Mouse (Mus musculus) heart, adult 8-10 months (tissue): ENCODE results near the gene Slc17a2. TPM values are rescaled to one million over a fixed set of nuclear protein-coding genes. Genes with fewer than 3 reads are reported as not detected.

Experiments used
- DNase-seq: peaks from one replicate; pipeline ENCODE4 v3.0.0; 2022; ENCODE audit warnings: low spot score
- total RNA-seq, 4 experiments: library from RNA; stranded (reverse); gene quantifications; 2 replicates each; pipeline ENCODE4 v1.2.4; 2022

Slc17a2 gene
- total RNA-seq, 4 experiments from 2014 or later, result not detected

DNA sequence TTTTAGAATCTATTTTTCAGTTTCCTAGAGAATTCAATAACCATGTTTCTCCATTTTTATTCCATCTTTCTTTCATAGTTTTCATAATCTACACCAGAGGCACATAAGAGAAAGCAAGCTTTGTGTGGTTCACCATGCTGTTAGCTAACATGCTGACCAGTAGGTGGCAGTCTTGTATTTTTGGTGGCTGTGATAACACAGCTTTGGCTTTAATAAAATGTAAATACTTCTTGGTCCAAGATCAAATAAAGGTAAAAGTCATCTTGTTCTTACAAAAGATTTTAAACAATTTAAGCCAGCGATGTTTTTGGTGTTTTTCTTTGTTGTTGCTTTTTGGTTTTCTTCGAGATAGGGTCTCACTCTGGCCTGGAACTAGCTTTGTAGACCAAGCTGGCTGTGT is 14.3 kb upstream of the Slc17a2 start:
- DNase-seq, result peak; percentile 24

DNA sequence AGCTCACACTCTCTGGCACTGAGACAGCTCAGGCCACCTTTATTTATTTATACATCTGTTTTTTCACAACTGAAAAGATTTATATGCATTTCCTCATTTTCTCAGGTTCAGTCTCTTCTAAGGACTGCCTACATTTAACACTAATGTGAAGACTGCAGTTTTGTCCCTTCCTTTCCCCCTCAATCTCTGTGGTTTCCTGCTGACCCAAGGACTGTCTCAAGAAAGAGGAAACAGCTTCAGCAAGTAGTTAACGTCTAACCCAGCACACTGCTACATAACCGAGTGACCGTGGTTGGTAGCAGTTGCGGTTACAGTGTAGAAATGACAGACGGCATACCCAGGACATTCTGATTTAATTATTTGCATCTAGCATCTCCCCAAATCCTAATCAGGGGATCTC is 7.4 kb upstream of the Slc17a2 start:
- no peak for DNase-seq

DNA sequence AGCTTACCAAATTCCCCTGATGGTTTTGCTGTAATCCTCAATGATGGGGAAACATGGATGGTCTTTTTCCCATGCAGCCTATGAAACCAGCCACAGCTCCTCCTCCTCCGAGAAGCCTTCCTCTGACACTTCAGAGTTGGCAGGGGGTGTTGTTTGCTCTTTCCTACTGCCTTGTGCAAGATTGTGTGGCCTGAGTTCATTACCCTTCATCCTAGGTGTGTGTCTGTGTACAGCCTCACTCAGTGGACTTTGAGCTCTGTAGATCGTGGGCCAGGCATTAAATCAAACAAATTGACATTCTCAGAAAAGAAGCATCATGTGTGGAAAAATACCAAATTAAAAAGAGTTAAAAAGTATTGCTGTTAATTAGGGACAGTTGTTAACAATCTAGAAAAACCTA is 2.3 kb upstream of the Slc17a2 start:
- no peak for DNase-seq

DNA sequence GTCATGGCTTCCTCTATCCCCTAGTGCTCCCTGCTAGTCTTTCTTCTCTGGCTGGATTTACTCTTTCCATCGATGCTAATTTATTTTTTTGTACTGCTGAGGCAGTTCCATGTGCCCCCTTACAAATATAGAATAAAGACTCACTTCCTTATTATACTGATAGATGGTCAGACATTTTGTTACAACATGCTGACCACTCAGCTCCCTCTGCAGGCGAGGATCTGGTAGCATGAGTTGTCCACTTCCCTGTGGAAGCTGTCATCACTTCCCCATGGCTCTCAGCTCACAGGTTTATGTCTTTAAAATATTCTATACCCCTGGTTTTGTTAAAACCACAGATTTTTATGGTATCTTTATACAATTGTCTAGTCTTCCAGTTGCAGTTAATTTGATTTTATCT is 9.4 kb downstream of the Slc17a2 start:
- DNase-seq, result no peak

DNA sequence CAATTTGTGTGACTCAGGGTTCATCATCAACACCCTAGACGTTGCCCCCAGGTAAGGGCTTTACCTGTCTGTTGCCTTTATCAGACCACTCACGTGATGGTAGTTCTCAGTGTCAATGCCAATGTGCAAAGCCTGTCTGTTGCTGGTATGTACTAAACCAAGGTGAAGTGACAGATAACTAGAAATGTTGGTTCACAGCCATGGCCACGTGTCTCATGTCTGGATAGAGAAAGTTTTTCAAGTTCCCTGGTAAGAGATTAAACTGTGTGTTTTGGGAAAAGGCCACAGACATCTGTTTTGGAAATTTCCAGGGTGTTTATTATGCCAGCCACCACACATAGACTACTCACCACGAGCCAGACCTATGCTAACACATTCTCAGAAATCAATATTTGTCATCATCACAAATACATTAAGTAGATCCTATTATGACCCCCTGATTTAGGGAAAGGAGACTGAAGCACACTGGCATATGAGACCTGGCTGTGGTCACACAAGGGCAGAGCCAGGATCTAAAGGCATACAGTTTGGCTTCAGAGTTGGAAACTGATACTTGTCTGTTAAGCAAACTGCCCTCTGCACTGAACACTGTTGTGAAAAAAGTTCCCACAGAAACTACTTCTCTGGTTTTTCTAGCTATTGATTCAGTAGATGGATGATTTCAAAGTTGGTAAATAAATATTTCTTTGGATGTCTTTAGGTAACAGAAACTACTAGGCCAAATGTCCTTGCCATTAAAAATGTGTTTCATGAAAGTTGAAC is 13.6 kb downstream of the Slc17a2 start:
- no peak for DNase-seq

DNA sequence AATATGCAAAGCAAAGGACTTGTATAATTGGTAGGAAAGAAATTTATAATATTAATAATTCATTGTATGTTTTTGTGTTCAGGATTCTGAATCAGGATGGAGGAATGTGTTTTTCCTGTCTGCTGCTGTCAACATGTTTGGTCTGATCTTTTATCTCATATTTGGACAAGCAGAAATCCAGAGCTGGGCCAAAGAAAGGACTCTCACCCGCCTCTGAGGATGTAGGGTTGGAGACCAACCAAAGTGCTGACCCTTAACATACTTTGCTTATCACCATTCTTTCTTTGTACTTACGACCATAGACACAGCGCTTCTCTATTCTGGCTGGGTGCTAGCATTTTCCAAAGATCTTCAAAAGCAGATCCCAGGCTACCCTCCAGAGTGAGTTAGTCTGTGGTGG is 15.4 kb downstream of the Slc17a2 start:
- DNase-seq, result no peak

DNA sequence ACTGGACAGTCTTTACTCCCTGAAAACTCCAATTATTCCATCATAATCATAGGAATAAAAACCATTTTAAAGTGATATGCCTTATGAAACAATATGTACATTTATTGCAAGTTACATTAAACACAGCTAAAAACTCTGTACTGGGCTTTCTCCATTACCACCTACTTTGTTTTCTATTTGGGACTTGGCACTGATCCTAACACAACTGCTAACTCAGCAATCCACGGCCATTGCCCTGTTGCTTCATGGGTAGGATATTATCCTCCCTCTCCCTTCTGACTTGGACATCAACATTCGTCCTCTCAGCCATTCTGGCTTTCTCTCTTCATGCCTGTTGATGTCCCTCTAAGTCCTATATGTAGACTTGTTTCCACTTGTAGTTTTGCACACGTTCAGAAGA is 19.8 kb downstream of the Slc17a2 start:
- DNase-seq, result no peak

DNA sequence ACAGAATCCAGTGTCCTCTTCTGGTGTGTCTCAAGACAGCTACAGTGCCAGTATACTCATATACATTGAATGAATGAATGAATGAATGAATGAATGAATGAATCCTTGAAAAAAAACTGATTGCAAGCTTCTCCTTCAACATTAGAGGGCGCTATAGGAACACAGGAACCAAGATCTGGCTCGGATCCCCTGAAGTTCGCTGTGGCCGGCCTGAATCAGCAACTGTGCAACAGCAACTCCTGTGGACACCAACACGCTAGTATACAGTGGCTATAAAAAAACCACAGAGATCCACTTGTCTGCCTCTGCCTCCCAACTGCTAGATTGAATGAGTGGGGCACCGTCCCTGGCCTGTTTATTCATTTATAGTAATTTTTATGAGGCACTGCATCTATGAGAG is 26.3 kb downstream of the Slc17a2 start:
- DNase-seq, result peak; percentile 19

DNA sequence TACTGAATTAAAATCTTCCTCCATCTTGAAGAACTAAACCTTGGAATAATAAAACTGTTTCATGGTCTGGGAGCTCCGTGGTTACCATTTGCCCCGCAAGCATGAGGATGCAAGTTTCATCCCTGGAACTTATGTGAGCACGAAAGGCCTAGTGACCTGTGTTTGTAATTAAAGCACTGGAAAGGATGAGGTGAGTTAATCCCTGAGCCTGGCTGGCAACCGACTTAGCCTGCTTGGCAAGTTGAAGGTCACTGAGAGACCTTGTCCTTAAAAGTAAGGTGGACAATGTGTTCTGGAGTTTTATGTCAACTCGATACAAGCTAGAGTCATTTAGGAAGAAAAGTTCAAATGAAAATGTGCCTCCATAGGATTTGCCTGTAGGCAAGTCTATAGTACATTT is 28.0 kb downstream of the Slc17a2 start:
- DNase-seq, result no peak

DNA sequence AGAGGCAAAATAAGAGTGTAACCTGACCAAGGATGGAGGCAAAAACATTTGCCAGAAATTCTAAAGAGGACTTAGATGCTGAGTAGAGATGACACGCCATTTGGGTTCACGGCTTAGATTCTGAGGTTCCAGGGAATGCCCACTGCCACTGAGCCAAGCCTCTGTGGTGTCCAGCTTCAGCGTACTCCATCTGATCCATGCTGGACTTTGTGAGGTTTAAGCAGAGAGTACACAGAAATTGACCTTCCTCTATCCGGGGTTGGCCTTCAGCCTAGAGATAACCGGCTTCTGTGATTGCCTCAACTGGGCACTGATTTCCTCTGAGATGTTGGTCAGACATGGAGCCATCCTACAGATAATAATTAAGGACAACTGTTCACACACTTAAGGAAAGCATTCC is 29.8 kb downstream of the Slc17a2 start:
- DNase-seq, result no peak

DNA sequence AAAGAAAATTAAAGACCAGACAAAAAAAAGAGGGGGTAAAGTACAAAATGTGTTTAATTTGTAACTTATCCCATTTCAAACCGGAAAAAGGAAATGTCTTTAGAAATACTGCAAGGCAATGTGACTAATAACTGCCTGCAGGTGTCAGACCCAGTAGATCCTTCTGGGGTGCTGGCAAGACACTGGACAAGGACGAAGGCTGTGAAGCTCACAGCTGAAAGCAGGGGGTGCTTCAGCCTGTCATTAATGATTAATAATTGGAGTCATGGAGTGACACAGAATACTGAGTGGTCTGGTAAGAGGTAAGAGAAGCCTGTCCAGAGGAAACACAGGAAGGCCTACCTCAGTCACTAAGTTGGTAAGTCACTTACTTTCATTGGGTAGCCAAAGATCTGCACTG is 32.5 kb downstream of the Slc17a2 start, which contains the start of gene Slc17a3:
Gene Slc17a3 (plus strand): TSS at position 127 of the 400 bp plus-strand sequence.
- DNase-seq, result no peak

DNA sequence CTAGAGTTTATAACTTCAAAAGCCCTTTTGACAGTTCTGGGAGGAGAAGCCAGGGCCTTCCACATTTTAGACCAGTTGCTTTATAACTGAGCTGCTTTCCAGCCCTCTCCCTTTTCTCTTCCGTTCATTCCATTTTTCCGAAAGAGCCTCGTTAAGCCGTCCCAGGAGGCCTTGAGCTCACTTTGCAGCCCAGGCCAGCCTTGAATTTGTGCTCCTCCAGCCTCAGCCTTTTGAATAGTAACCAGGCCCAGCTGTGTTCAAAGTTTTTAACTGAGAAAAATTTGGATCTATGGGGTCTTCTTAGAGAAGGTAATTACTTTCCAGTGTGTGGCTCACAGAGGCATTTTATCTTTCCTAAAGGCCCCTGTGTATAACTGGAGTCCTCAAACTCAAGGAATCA is 39.1 kb downstream of the Slc17a2 start:
- DNase-seq, result no peak

DNA sequence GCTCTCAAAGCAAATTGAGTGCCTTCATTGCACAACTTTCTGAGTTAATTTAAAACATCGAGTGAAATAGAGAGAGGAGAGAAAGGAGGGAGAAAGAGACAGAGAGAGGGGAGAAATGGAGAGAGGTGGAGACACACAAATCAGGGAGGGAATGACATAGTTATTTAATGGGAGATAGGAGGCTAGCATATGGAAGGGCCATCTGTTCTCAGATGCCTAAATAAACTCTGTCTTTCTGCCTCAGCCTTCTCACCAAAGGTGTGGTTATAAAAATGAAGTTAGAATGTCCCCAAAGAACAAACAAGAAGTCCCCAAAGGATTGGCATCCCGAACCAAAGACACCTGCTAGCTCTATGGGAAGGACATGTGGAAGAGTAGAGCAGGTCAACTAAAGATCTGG is 42.5 kb downstream of the Slc17a2 start:
- no peak for DNase-seq

DNA sequence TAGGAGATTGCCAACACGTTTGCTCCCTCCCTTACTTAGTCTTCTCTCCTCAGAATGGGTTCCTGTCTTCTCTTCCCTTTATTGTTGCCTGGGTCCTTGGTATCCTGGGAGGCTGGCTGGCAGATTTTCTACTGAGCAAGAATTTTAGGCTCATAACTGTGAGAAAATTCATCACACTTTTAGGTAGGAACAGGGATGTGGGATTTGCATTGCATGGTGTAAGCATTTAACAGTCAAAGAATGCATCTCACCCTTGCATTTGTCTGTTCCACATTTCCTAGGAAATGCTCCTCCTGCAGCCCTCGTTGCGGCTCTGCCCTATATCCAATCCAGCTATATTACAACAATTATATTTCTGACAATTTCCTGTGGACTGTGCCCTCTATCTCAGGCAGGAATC is 49.6 kb downstream of the Slc17a2 start:
- DNase-seq, result no peak

DNA sequence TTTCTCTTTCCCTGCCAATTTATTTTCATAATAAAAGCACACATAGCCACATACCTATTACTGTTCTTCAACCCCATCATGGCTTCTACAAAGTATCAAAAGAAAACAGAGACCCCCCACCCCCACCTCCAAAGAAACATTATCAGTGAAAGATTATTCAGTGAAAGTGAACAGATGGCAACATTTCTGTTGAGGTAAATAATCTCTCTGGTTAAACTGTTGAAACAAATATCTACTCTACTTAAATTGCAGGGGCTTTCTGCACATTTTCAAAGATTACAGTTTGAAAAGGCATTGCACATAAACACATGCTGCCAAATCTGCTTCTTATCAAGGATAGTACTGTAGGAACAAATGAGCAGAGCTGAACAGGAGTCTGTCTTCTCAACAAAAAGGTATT is 55.0 kb downstream of the Slc17a2 start:
- no peak for DNase-seq

DNA sequence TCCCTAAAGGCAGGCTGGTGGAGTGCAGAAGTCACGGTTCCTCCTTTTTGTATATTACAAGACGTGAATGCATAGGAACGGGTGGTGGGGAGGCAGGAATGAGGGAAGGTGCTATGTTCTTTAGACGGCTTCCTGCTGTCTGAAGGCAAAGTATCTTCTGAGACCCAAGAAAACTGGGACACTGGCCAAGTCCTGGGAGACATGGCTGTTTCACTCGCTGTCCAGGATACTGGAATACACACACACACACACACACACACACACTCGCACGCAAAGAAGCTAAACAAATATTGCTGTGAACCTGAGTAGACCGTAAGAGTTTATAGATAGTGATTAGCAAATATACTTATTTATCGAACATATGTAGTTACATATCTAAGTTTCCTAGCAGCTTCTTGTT is 57.9 kb downstream of the Slc17a2 start:
- DNase-seq, result no peak

DNA sequence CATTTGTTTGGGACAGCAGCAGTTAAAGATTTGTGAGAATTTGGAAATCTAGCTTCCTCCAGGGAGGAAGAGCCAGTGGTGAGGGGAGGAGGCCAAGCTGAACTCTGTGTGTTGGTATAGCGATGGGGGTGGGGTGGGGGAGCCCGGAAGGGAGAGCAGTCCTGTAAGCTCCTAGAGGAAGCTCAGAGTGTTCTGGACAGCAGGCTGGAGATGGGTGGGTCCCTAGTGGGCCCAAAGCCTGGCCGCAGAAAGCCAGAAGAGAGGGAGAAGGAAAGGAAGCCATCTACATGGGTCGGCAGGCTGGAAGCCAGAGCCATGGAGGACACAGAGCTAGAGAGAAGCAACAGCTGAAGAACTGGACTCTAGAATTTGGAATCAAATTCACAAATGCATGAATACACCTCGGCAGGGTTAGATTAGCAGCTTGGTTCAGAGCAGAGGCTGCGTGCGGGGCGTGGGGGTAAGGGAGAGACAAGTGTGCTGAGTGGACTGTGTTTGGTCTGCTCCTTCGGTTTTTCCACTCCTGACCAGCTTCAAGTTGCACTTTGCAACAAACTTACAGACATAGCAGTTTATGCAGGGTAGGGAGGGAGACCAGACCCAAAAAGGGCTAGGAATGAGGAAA is 59.4 kb downstream of the Slc17a2 start:
- DNase-seq, result no peak

DNA sequence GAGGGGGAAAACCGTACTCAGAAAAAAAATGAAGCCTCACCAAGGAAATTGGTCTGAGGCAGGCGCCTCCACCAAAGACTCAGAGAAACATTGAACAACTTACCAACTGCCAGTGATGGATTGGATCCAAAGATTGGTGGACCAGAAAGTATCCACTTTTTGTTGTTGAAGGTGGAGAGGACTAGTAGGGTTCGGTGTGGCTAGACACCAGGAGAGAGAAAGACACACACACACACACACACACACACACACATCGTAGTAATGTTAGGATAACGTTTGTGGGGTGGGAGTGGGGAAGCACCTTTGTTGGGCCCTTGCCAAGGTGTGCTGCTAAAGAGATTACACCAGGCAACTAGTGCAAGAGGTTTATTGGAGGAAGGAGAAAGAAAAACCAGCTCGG is 60.2 kb downstream of the Slc17a2 start:
- no peak for DNase-seq

DNA sequence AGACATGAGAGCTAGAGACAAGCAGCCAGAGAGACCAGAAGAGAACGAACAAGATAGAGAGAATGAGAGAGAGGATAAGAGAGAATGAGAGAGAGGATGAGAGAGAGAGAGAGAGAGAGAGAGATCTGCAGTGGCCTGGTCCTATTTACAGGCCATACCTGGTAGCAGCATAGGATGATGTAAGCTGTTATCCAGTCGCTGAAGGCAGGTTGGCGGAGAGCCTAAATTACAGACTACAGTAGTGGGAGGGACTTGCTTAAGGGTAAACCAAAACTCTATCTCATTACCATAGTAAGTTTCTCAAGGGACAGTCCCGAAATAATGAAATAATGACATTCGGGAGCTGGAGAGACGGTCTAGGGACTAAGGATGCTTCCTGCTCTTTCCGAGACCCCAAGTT is 60.6 kb downstream of the Slc17a2 start, which contains the start of gene Slc17a1:
Gene Slc17a1 (plus strand): TSS at position 346 of the 400 bp plus-strand sequence.
- no peak for DNase-seq

DNA sequence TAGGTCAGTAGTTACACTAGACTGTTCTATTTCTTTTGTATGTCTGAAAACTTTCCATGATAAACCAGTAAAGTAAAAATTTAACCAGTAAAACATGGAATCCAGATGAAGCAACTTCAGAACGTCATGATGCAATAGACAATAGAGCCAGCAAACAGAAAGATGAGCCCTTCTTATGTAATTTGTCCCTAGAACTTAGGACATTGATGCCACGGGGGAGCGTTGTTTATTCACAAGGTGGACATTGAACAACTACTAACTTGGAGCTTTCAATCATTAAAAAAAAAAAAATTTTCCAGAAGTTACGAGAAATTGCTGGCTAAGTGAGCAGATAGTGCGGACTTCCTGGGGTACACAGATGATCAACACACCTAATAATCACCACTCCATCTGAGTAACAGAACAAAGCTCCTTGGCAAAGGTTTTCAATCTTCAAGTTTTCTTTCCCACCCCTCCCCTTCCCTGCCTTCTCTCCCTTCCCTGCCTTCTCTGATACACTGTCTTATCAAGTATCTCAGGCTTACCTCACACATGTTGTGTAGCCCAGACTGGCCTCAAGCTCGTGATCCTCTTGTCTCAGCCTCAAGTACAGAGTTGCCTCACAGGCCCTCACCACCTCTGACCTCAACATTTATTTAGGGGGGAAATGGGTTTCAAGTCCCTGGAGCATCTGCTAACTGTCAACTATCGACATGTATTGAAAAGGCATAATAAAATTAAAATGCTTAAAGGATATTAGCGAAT is 62.2 kb downstream of the Slc17a2 start:
- no peak for DNase-seq

DNA sequence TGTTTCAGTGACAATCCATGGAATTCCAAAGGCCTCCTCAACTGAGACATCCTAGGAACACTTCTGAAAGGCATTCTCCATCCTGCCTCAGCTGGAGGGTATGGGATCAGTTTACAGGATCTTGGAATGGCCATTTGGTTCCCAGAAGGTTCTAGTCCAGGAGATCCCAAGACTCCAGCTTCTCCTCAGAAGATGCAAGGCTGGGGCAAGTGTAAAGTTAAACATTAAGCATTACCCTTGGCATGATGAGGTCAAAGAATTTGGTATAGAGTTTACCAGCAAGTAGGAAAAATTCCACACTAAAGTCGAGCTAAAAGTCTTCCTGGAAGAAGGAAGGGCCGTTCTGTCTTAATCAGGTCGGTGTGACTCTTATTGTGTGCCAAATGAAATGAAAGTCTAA is 63.2 kb downstream of the Slc17a2 start:
- DNase-seq, result no peak

DNA sequence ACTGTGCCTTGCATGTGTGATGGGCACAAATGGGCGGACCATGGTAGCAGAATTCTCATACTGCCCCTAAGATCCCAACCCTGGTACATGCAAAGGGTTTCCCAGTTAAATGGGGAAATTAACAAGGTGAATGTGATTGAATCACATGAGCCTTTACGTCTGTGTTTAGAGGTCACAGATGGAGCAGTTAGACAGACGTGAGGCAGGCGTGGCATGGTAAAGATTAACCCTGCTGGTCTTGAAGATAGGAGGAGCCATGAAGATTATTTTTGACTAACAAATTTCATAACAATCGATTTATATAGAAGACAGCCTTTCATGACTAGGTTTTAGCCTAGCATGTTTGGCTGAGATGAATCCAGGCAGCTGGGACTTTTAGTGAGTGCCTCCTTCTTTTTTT is 66.3 kb downstream of the Slc17a2 start:
- DNase-seq, result no peak
